Mouse (Mus musculus): ENCODE data around the gene Dnah9.

- TF ChIP-seq EP300 (IDR thresholded peaks at IDR 0.05; ENCODE audit: insufficient read depth, low read depth, low read length) (no peak), POLR2A (IDR thresholded peaks at IDR 0.05; ENCODE audit: insufficient read depth, low read length) (no peak), CTCF (IDR thresholded peaks at IDR 0.05; ENCODE audit: low read depth, low read length) (no peak)
Measured at GRCm38 (mm10) chr11:66164022-66164421, 4.3 kb downstream of the Dnah9 start.

Data from ES-Bruce4 (cell line).